Mouse (Mus musculus) intestine, embryonic 14.5 days (tissue): ENCODE data around the gene Gm11032. TPM values are rescaled to one million over a fixed set of nuclear protein-coding genes. Genes with fewer than 3 reads are reported as not detected.

Experiments
- ATAC-seq: fragments of 200-750 bp; cut with Nextera tagmentation; replicated peaks from 2 replicates; pipeline ENCODE4 v1.8.0; 2017; ENCODE audit warnings: low read depth, moderate number of reproducible peaks, moderate TSS enrichment, moderate library complexity; ENCODE audit not compliant: low FRiP score, low TSS enrichment
- DNase-seq: peaks from one replicate; pipeline ENCODE4 v3.0.0-alpha.2; 2018; ENCODE audit warnings: low spot score
- H3K27ac ChIP-seq: fragments of 300-500 bp; sonication (generic); 2 replicates; pipeline ENCODE4 v1.5.1; 2014; ENCODE audit warnings: low read depth, mild to moderate bottlenecking, control low read depth
- H3K27me3 ChIP-seq: fragments of 300-500 bp; sonication (generic); replicated peaks from 2 replicates; pipeline ENCODE4 v1.6.1; 2014; ENCODE audit warnings: low read length, control low read depth; ENCODE audit not compliant: control insufficient read depth, insufficient read depth
- H3K36me3 ChIP-seq: fragments of 300-500 bp; sonication (generic); 2 replicates; pipeline ENCODE4 v1.6.1; 2014; ENCODE audit warnings: low read length, control low read depth; ENCODE audit not compliant: control insufficient read depth, insufficient read depth
- H3K4me1 ChIP-seq: fragments of 300-500 bp; sonication (generic); replicated peaks from 2 replicates; pipeline ENCODE4 v1.6.1; 2014; ENCODE audit warnings: low read length, control low read depth, mixed read lengths; ENCODE audit not compliant: control insufficient read depth, insufficient read depth
- H3K4me2 ChIP-seq: fragments of 300-500 bp; sonication (generic); 2 replicates; pipeline ENCODE4 v1.6.1; 2014; ENCODE audit warnings: low read length
- H3K4me3 ChIP-seq: fragments of 300-500 bp; sonication (generic); 2 replicates; pipeline ENCODE4 v1.5.1; 2014; ENCODE audit warnings: low read depth, low read length, control low read depth, mixed read lengths
- H3K9ac ChIP-seq: fragments of 300-500 bp; sonication (generic); 2 replicates; pipeline ENCODE4 v1.6.1; 2014; ENCODE audit warnings: mild to moderate bottlenecking, low read length
- H3K9me3 ChIP-seq: fragments of 300-500 bp; sonication (generic); 2 replicates; pipeline ENCODE4 v1.6.1; 2016; ENCODE audit warnings: low read length, control low read depth; ENCODE audit not compliant: control insufficient read depth
- WGBS: fragments of 180-500 bp; shearing (Covaris S2); extraction: QIAGEN DNeasy Blood & Tissue Kit; methylation state at CpG from one replicate; pipeline ENCODE4 v1.1.7; 2014; 5-methylcytosine and 5-hydroxymethylcytosine counted together
- polyA plus RNA-seq: library from polyadenylated mRNA; unstranded; fragments of >200 nt; fragmentation: Nextera tagmentation; extraction: Ambion mirVana; gene quantifications from 2 replicates; pipeline ENCODE4 v1.2.1, GENCODE M21; 2014

Gene Gm11032
- polyA plus RNA-seq, 1 experiment from 2014 or later: not detected

DNA sequence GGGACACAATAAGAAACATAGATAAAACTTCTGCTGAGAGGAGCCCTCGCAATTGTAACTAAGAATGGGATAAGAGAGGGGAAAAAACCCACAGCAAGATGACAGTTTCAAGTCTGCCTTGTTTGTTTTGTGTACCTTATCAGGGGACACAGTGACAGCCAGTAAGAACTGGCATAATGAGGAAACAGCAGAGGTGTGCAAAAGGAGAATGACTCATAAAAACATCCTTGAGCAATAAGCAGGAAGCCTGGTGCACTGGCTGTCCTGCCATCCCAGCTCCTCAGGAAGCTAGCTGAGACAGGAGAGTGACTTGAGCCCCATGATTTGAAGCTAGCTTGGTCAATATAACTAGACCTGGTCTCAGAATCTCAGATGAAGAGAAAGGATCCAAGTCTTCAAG, 40.0 kb downstream of the Gm11032 start:
- Histone ChIP-seq H3K4me1 (no peaks in the 10 kb centered on the region), H3K4me3 (no peak overlapping the region), H3K9me3 (no peaks in the 10 kb centered on the region), H3K27me3 (no peaks in the 10 kb centered on the region), H3K9ac (no peak overlapping the region), H3K27ac (no peak overlapping the region), H3K4me2 (no peak overlapping the region), H3K36me3 (peaks cover 72% of the 10 kb centered on the region)
- ATAC-seq (no peak), DNase-seq (no peak)
- WGBS: 95% methylated on average over 1 of the region's 1 CpGs

DNA sequence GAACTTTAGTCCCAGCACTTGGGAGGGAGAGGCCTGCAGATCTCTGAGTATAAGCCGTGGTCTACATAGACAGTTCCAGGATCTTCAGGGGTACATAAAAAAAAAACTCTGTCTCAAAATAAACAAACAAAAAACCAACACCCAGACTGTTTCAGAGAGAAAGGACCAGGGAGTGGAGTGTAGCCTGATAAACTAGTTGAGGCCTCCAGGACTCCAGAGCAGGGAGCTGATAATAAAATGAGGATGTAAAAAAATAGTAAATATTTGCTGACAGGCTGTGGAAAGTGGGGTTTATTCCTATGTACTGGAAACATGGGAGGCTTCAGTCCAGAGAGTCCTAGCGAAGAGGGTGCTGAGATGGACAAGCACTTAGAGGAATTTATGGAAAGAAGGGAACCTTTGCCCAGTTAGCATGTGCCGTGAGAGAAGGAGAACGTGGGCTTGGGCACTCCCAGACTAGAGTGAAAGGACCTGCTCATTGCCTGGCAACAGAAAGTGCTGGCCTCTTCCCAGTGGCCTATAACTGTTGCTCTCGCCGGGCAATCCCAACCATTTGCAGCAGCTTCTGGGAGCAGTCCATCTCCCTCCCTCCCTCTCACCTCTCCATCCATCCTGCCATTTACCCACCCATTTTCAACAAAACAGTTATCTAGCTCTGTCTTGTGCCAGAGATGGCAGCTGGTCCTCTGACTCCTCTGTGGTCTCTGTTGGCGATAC, 40.6 kb downstream of the Gm11032 start:
- Histone ChIP-seq H3K27me3 (no peaks in the 10 kb centered on the region), H3K27ac (no peak overlapping the region), H3K9ac (no peak overlapping the region), H3K36me3 (peaks cover 71% of the 10 kb centered on the region), H3K9me3 (no peaks in the 10 kb centered on the region), H3K4me2 (no peak overlapping the region), H3K4me1 (no peaks in the 10 kb centered on the region), H3K4me3 (no peak overlapping the region)
- 89% methylated on average over 7 of the region's 7 CpGs for WGBS
- DNase-seq: no peak
- ATAC-seq: no peak

DNA sequence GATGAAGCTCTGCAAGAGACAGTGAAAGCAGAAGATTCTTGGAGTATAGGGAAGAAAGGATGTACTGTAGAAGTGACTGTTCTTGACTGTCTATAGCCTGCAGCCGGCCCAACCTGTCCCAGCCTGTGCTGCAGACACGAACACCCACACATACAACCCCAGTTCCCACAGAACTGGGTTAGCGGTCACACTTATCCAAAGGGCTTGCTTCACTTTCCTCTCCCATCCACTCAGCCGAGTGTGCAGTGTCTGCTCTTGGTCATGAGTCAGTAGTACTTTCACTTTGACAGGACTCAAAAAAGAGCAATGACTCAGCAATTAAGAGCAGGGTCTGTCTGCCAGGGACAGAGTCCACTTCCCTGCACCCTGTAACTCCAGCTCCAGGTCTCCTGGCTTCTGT, 41.5 kb downstream of the Gm11032 start:
- no peak overlapping the region for H3K27ac ChIP-seq
- H3K4me2 ChIP-seq: no peak overlapping the region
- DNase-seq (no peak), ATAC-seq (no peak)
- H3K4me1 ChIP-seq: no peaks in the 10 kb centered on the region
- H3K4me3 ChIP-seq: no peak overlapping the region
- peaks cover 65% of the 10 kb centered on the region for H3K36me3 ChIP-seq
- no peak overlapping the region for H3K9ac ChIP-seq
- no peaks in the 10 kb centered on the region for H3K27me3 ChIP-seq
- WGBS: 77% methylated on average over 4 of the region's 4 CpGs
- no peaks in the 10 kb centered on the region for H3K9me3 ChIP-seq

DNA sequence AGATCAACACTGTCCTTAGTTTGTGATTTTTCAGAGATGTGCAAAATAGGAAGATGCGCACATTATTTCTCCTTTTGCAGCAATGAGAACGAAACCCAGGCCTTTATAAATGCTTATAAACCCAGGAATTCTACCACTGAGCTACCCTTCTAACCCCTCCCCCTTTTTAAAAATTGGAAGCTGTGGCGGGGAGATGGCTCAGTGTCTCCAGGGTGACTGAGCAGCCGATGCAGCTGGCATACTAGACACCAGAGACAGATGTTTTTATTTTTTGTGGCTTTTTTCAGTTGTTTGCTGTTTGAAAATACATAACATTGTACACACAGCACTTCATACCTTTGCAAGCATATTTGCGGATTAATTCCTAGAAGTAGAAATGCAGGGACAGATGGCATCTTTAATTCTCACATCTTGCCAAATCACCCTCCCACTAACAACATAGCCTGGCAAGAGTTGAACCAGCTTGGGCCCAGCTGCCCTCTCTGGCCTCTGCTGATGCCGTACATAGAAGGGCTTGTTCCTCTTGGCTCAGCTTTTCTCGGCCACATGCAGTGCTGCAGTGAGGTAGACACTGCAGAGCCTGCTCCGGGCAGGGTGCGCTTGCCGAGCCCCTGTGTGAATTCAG, 42.1 kb downstream of the Gm11032 start:
- DNase-seq (no peak), ATAC-seq (no peak)
- no peak overlapping the region for H3K4me3 ChIP-seq
- H3K4me2 ChIP-seq: no peak overlapping the region
- WGBS: 90% methylated on average over 10 of the region's 10 CpGs
- H3K27me3 ChIP-seq: no peaks in the 10 kb centered on the region
- H3K9ac ChIP-seq: no peak overlapping the region
- peaks cover 63% of the 10 kb centered on the region for H3K36me3 ChIP-seq
- no peak overlapping the region for H3K27ac ChIP-seq
- H3K9me3 ChIP-seq: 0 out of 2 replicates have a peak, but pooled peaks cover 1% of the 10 kb centered on the region
- H3K4me1 ChIP-seq: no peaks in the 10 kb centered on the region

DNA sequence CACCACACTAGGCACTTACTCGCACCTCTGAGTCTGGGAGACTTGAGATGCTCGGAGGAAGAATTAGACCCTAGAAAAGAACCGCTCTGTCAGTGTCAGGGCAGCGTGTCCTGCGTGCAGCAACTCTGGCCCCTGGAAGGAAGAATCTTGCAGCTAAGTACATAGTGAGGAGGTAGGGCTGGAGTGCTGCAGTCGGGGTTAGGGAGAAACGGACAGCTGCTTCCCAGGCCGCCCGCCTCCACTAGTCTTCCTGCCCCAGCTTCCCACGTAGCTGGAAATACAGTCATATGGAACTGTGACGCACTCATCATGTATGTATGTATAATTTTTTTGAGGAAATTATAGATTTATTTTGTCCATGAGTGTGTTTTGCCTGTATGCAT, 42.6 kb downstream of the Gm11032 start:
- 91% methylated on average over 11 of the region's 11 CpGs for WGBS
- peaks cover 59% of the 10 kb centered on the region for H3K36me3 ChIP-seq
- DNase-seq: no peak

More for the DNA sequence above, 42.6 kb downstream of the Gm11032 start:
- H3K4me1 ChIP-seq: no peaks in the 10 kb centered on the region
- H3K4me3 ChIP-seq: no peak overlapping the region
- no peak overlapping the region for H3K4me2 ChIP-seq
- H3K27me3 ChIP-seq: no peaks in the 10 kb centered on the region
- ATAC-seq: no peak
- no peak overlapping the region for H3K9ac ChIP-seq
- H3K27ac ChIP-seq: no peak overlapping the region
- 0 out of 2 replicates have a peak, but pooled peaks cover 3% of the 10 kb centered on the region for H3K9me3 ChIP-seq

Other genes starting within 250 kb of the Gm11032 start
- 0.17 and 0.34 TPM in 2 replicates for gene Hormad2, start 179.0 kb upstream of the Gm11032 start, polyA plus RNA-seq
- gene Mtmr3, start 25.2 kb upstream of the Gm11032 start, polyA plus RNA-seq: 25.9 and 27.1 TPM in 2 replicates
- 36.0 and 36.6 TPM in 2 replicates for gene Ascc2, start 17.7 kb downstream of the Gm11032 start, polyA plus RNA-seq
- 954 and 1,060 TPM in 2 replicates for gene Uqcr10, start 84.3 kb downstream of the Gm11032 start, polyA plus RNA-seq
- 59.4 and 63.8 TPM in 2 replicates for gene Zmat5, start 84.6 kb downstream of the Gm11032 start, polyA plus RNA-seq
- gene Cabp7, start 126.7 kb downstream of the Gm11032 start, polyA plus RNA-seq: 0.15 and 0.16 TPM in 2 replicates
- gene Nf2, start 229.5 kb downstream of the Gm11032 start, polyA plus RNA-seq: 42.0 and 43.6 TPM in 2 replicates